Mouse (Mus musculus): ENCODE measurements around the gene Mfng.

DNA sequence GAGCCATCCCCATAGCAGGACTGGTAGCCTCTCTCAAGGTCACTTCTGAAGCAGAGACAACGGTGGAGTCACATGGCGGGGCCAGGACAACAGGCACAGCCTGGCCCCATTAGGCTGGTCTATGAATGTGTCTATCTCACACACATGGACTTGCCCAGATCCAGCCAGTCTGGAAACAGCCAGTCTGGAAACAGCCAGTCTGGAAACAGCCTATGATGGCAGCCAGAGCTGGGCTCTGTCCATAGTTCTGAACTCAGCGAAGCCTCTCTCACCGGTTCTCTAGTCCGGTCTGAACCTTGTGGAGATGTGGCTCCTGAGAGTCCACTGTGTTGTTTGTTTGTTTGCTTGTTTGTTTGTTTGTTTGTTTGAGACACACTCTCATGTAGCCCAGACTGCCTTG is 23.4 kb downstream of the Mfng start:
- TF ChIP-seq CTCF (conservative IDR thresholded peaks at IDR 0.05; ENCODE audit: insufficient read depth, insufficient read length, low read depth, low read length) (no peak), POLR2A (IDR thresholded peaks at IDR 0.05; ENCODE audit: low read depth, low read length) (no peak)

Data from kidney, adult 2 months (tissue).